Mouse (Mus musculus): ENCODE measurements around the gene Cadm3.

DNA sequence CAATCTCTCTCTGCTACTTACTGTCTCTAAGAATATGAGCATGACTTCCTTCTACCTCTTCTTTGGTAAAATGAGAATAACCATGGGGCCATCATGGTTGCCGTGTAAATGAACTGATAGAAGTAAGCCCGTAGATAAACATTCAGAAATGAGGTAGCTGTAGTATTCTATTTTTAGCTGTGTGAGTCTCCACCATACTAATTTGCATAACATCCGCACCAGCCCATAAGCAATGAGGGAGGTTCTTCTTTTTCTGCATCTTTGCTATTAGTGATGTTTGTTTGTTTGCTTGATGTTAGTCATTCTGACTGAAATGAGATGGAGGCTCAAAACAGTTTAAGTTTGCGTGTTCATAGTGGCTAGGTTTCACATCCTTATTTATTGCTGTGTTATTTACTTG lies 44.4 kb upstream of the Cadm3 start:
- TF ChIP-seq CTCF (conservative IDR thresholded peaks at IDR 0.05; ENCODE audit: low read length) (no peak), NANOG (IDR thresholded peaks at IDR 0.05; ENCODE audit: borderline replicate concordance, low read length) (no peak)

Data from E14TG2a.4 (cell line).